Mouse (Mus musculus): ENCODE data around the gene Cd8b1. TPM values are rescaled to one million over a fixed set of nuclear protein-coding genes. Genes with fewer than 3 reads are reported as not detected.
"Not testable (repeated sequence)": the region's sequence is repeated elsewhere in the genome, so short reads cannot be mapped to it uniquely, and the experiment has no call there.

The Cd8b1 gene
- polyA plus RNA-seq, 1 experiment from 2014 or later, result 1.6 TPM

- no peak for ATAC-seq (ENCODE audit: borderline replicate concordance, extremely low read depth, low FRiP score, low TSS enrichment)
Observed at GRCm38 (mm10) chr6:71330486-71330885, 7.9 kb downstream of the Cd8b1 start.

GRCm38 (mm10) chr6:71331491-71331890 lies 8.9 kb downstream of the Cd8b1 start:
- ATAC-seq (ENCODE audit: borderline replicate concordance, extremely low read depth, low FRiP score, low TSS enrichment); H3K4me2 ChIP-seq; H3K36me3 ChIP-seq; H3K4me1 ChIP-seq; H3K9ac ChIP-seq; H3K27ac ChIP-seq; H3K4me3 ChIP-seq; H3K9me3 ChIP-seq; H3K27me3 ChIP-seq: not testable (repeated sequence)
- 81% methylated on average over 2 of the region's 4 CpGs for WGBS

More at GRCm38 (mm10) chr6:71330486-71330885, 7.9 kb downstream of the Cd8b1 start:
- Histone ChIP-seq H3K9me3 (no peaks in the 10 kb centered on the region), H3K27me3 (no peaks in the 10 kb centered on the region), H3K36me3 (no peaks in the 10 kb centered on the region), H3K4me2 (no peak overlapping the region), H3K4me3 (no peak overlapping the region), H3K27ac (no peak overlapping the region), H3K9ac (no peak overlapping the region), H3K4me1 (no peaks in the 10 kb centered on the region)
- WGBS, result 67% methylated on average over 7 of the region's 7 CpGs

GRCm38 (mm10) chr6:71332236-71332965 lies 9.8 kb downstream of the Cd8b1 start:
- no peak overlapping the region for H3K4me2 ChIP-seq
- H3K36me3 ChIP-seq, result no peaks in the 10 kb centered on the region
- no peaks in the 10 kb centered on the region for H3K27me3 ChIP-seq
- no peaks in the 10 kb centered on the region for H3K4me1 ChIP-seq
- no peak overlapping the region for H3K27ac ChIP-seq
- H3K4me3 ChIP-seq, result no peak overlapping the region
- no peak overlapping the region for H3K9ac ChIP-seq
- WGBS, result 61% methylated on average over 11 of the region's 11 CpGs
- no peaks in the 10 kb centered on the region for H3K9me3 ChIP-seq
- no peak for ATAC-seq (ENCODE audit: borderline replicate concordance, extremely low read depth, low FRiP score, low TSS enrichment)

- ATAC-seq (ENCODE audit: borderline replicate concordance, extremely low read depth, low FRiP score, low TSS enrichment), result no peak
Observed at GRCm38 (mm10) chr6:71333031-71333430, 10.4 kb downstream of the Cd8b1 start.

GRCm38 (mm10) chr6:71333578-71334273 lies 11.1 kb downstream of the Cd8b1 start:
- no peak overlapping the region for H3K9ac ChIP-seq
- H3K4me1 ChIP-seq, result no peaks in the 10 kb centered on the region
- H3K4me2 ChIP-seq, result no peak overlapping the region
- WGBS, result 84% methylated on average over 11 of the region's 11 CpGs
- H3K9me3 ChIP-seq, result no peaks in the 10 kb centered on the region
- H3K36me3 ChIP-seq, result no peaks in the 10 kb centered on the region
- H3K27ac ChIP-seq, result no peak overlapping the region
- no peak overlapping the region for H3K4me3 ChIP-seq
- ATAC-seq (ENCODE audit: borderline replicate concordance, extremely low read depth, low FRiP score, low TSS enrichment), result no peak
- H3K27me3 ChIP-seq, result no peaks in the 10 kb centered on the region

More at GRCm38 (mm10) chr6:71333031-71333430, 10.4 kb downstream of the Cd8b1 start:
- no peaks in the 10 kb centered on the region for H3K9me3 ChIP-seq
- H3K4me1 ChIP-seq, result no peaks in the 10 kb centered on the region
- H3K36me3 ChIP-seq, result no peaks in the 10 kb centered on the region
- H3K9ac ChIP-seq, result no peak overlapping the region
- H3K27ac ChIP-seq, result no peak overlapping the region
- no peaks in the 10 kb centered on the region for H3K27me3 ChIP-seq
- H3K4me3 ChIP-seq, result no peak overlapping the region
- WGBS, result 81% methylated on average over 3 of the region's 3 CpGs
- no peak overlapping the region for H3K4me2 ChIP-seq

- no peak overlapping the region for H3K4me2 ChIP-seq
- 94% methylated on average over 8 of the region's 8 CpGs for WGBS
- no peak overlapping the region for H3K9ac ChIP-seq
- no peak for ATAC-seq (ENCODE audit: borderline replicate concordance, extremely low read depth, low FRiP score, low TSS enrichment)
- no peak overlapping the region for H3K27ac ChIP-seq
- no peaks in the 10 kb centered on the region for H3K9me3 ChIP-seq
- H3K4me1 ChIP-seq, result no peaks in the 10 kb centered on the region
- H3K27me3 ChIP-seq, result no peaks in the 10 kb centered on the region
- no peak overlapping the region for H3K4me3 ChIP-seq
- no peaks in the 10 kb centered on the region for H3K36me3 ChIP-seq
Observed at GRCm38 (mm10) chr6:71337666-71338065, 15.1 kb downstream of the Cd8b1 start.

- H3K27me3 ChIP-seq, result no peaks in the 10 kb centered on the region
- ATAC-seq (ENCODE audit: borderline replicate concordance, extremely low read depth, low FRiP score, low TSS enrichment), result no peak
- WGBS, result 73% methylated on average over 3 of the region's 3 CpGs
- H3K9me3 ChIP-seq, result no peaks in the 10 kb centered on the region
- H3K4me2 ChIP-seq, result no peak overlapping the region
- H3K4me3 ChIP-seq, result no peak overlapping the region
- H3K27ac ChIP-seq, result no peak overlapping the region
- H3K36me3 ChIP-seq, result no peaks in the 10 kb centered on the region
- no peaks in the 10 kb centered on the region for H3K4me1 ChIP-seq
- no peak overlapping the region for H3K9ac ChIP-seq
Observed at GRCm38 (mm10) chr6:71338941-71339340, 16.4 kb downstream of the Cd8b1 start.

GRCm38 (mm10) chr6:71339351-71339750 lies 16.8 kb downstream of the Cd8b1 start:
- 68% methylated on average over 4 of the region's 4 CpGs for WGBS
- no peak overlapping the region for H3K9ac ChIP-seq
- no peak overlapping the region for H3K4me3 ChIP-seq
- H3K27ac ChIP-seq, result no peak overlapping the region
- no peaks in the 10 kb centered on the region for H3K4me1 ChIP-seq
- H3K36me3 ChIP-seq, result no peaks in the 10 kb centered on the region
- no peaks in the 10 kb centered on the region for H3K27me3 ChIP-seq
- no peak for ATAC-seq (ENCODE audit: borderline replicate concordance, extremely low read depth, low FRiP score, low TSS enrichment)
- H3K9me3 ChIP-seq, result no peaks in the 10 kb centered on the region
- H3K4me2 ChIP-seq, result no peak overlapping the region

- H3K36me3 ChIP-seq, result no peaks in the 10 kb centered on the region
- 86% methylated on average over 9 of the region's 9 CpGs for WGBS
- H3K9me3 ChIP-seq, result no peaks in the 10 kb centered on the region
- H3K9ac ChIP-seq, result no peak overlapping the region
- no peak overlapping the region for H3K27ac ChIP-seq
- no peak overlapping the region for H3K4me2 ChIP-seq
- no peak overlapping the region for H3K4me3 ChIP-seq
- no peaks in the 10 kb centered on the region for H3K4me1 ChIP-seq
- no peak for ATAC-seq (ENCODE audit: borderline replicate concordance, extremely low read depth, low FRiP score, low TSS enrichment)
- H3K27me3 ChIP-seq, result no peaks in the 10 kb centered on the region
Observed at GRCm38 (mm10) chr6:71341179-71341578, 18.6 kb downstream of the Cd8b1 start.

GRCm38 (mm10) chr6:71348006-71348405 lies 25.4 kb downstream of the Cd8b1 start:
- H3K9me3 ChIP-seq, result no peaks in the 10 kb centered on the region
- ATAC-seq (ENCODE audit: borderline replicate concordance, extremely low read depth, low FRiP score, low TSS enrichment), result no peak
- H3K9ac ChIP-seq, result no peak overlapping the region
- H3K27me3 ChIP-seq, result no peaks in the 10 kb centered on the region
- no peak overlapping the region for H3K27ac ChIP-seq
- H3K4me2 ChIP-seq, result no peak overlapping the region
- H3K4me3 ChIP-seq, result no peak overlapping the region
- WGBS, result 90% methylated on average over 9 of the region's 9 CpGs
- H3K36me3 ChIP-seq, result no peaks in the 10 kb centered on the region
- H3K4me1 ChIP-seq, result no peaks in the 10 kb centered on the region

- Histone ChIP-seq H3K4me1 (no peaks in the 10 kb centered on the region), H3K9ac (no peak overlapping the region), H3K27ac (no peak overlapping the region), H3K4me3 (no peak overlapping the region), H3K27me3 (no peaks in the 10 kb centered on the region), H3K36me3 (no peaks in the 10 kb centered on the region), H3K9me3 (no peaks in the 10 kb centered on the region), H3K4me2 (no peak overlapping the region)
- no peak for ATAC-seq (ENCODE audit: borderline replicate concordance, extremely low read depth, low FRiP score, low TSS enrichment)
- WGBS, result 89% methylated on average over 3 of the region's 3 CpGs
Observed at GRCm38 (mm10) chr6:71351201-71351600, 28.6 kb downstream of the Cd8b1 start.

- no peak overlapping the region for H3K4me3 ChIP-seq
- ATAC-seq (ENCODE audit: borderline replicate concordance, extremely low read depth, low FRiP score, low TSS enrichment), result no peak
- no peaks in the 10 kb centered on the region for H3K27me3 ChIP-seq
- H3K27ac ChIP-seq, result no peak overlapping the region
- no peak overlapping the region for H3K9ac ChIP-seq
- H3K4me1 ChIP-seq, result no peaks in the 10 kb centered on the region
- H3K4me2 ChIP-seq, result no peak overlapping the region
- no peaks in the 10 kb centered on the region for H3K9me3 ChIP-seq
- no peaks in the 10 kb centered on the region for H3K36me3 ChIP-seq
- 86% methylated on average over 6 of the region's 6 CpGs for WGBS
Observed at GRCm38 (mm10) chr6:71352201-71352600, 29.6 kb downstream of the Cd8b1 start.

Measured in lung, embryonic 15.5 days (tissue).